Mouse (Mus musculus) CH12.LX (cell line): ENCODE data around the gene Cldn5.

ENCODE experiments used
- BHLHE40 ChIP-seq: IDR thresholded peaks from 2 replicates; pipeline ENCODE4 v1.6.1; 2011; ENCODE audit warnings: mild to moderate bottlenecking, low read depth, low read length, improper control_type of control experiment
- RAD21 ChIP-seq: IDR thresholded peaks from 2 replicates; pipeline ENCODE4 v1.6.1; 2011; ENCODE audit warnings: low read depth, mild to moderate bottlenecking, low read length, improper control_type of control experiment, moderate library complexity
- USF2 ChIP-seq: conservative IDR thresholded peaks from 2 replicates; pipeline ENCODE4 v1.6.1; 2011; ENCODE audit warnings: low read depth, low read length, improper control_type of control experiment

- TF ChIP-seq USF2 (no peak), BHLHE40 (no peak), RAD21 (no peak)
These were observed 10.0 kb downstream of the Cldn5 start for GRCm38 (mm10) chr16:18786652-18787051.
